Mouse (Mus musculus) CH12.LX (cell line): Measurements from ENCODE around the gene Phf11d.
"Not testable (repeated sequence)": the region's sequence is repeated elsewhere in the genome, so short reads cannot be mapped to it uniquely, and the experiment has no call there.

ENCODE experiments used
- CTCF ChIP-seq, 2 experiments: IDR thresholded peaks in 1 of 2; conservative IDR thresholded peaks in 1 of 2; 2 replicates each; pipeline ENCODE4 v1.5.1; 2011 to 2012; ENCODE audit warnings: low read depth in 2 of 2, low read length in 2 of 2, improper control_type of control experiment in 1 of 2, inconsistent platforms in 1 of 2, mild to moderate bottlenecking in 1 of 2, moderate library complexity in 1 of 2
- NRF1 ChIP-seq: IDR thresholded peaks from 2 replicates; pipeline ENCODE4 v1.6.1; 2014; ENCODE audit warnings: low read depth, mild to moderate bottlenecking, inconsistent platforms, low read length, improper control_type of control experiment, moderate library complexity
- TCF12 ChIP-seq: IDR thresholded peaks from 2 replicates; pipeline ENCODE4 v1.6.1; 2014; ENCODE audit warnings: low read depth, mild to moderate bottlenecking, inconsistent platforms, low read length, improper control_type of control experiment

GRCm38 (mm10) chr14:59336056-59336455 is 29.2 kb downstream of the Phf11d start:
- TF ChIP-seq NRF1; CTCF (conservative IDR thresholded peaks at IDR 0.05 in 1 of 2, IDR thresholded peaks at IDR 0.05 in 1 of 2; ENCODE audit: low read depth in 2 of 2, low read length in 2 of 2): not testable (repeated sequence)
- TF ChIP-seq TCF12: 0 out of 2 replicates have a peak, but pooled peaks have one; percentile 22
